Comparison of ENCODE assay signal across 19 mouse cellular contexts in the genomic region with DNA sequence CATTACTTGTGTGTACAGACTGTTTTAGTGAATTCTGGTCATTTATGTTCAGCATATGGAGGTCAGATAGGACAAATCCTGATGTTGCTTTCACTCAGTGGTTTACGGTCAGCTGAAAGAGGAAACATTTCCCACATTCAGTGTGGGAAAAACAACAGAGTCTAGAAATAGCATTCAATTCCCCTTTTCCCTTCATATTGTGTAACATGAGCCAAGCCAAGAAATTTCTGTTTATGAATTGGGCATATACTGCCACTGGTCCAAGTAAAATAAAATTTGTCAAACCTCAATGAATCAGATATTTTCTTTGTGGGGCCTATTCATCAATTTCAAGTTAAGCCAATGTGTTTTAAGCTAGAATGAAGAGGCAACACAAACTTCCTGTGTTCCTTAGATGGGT. TPM values are rescaled to one million over a fixed set of nuclear protein-coding genes. Genes with fewer than 3 reads are reported as not detected.
DNase-seq lines count a peak whose midpoint lies in the region; TF ChIP-seq lines count a peak whose summit lies in the region.
"Had no signal": no experiment of that assay in that cellular context is flagged by ENCODE, and none has a peak within 500 bp of the region (broad histone marks: within the 10 kb centered on the region; RNA-seq: fewer than 3 reads in every experiment).

No protein-coding gene starts in this region.

- intact Hi-C loops in heart, adult 2 months (cut with DNase I): no loop called here
- intact Hi-C loops in heart, postnatal 10 days (cut with DNase I): loop anchor here (2.0 kb wide), 1 partner anchor 38 kb away; a partner anchor contains a TSS

- no peak for DNase-seq in heart, adult 2 months
- DNase-seq in heart, postnatal 10 days: no peak
- DNase-seq in kidney, adult 2 months: no peak
- DNase-seq in kidney, adult 8-10 months: no peak
- DNase-seq in 3134 (ENCODE audit: extremely low read depth, insufficient read length, low spot score): peak; percentile 14
- peak; percentile 93 for DNase-seq in adipocyte (ENCODE audit: low spot score)
- DNase-seq in cerebellum, postnatal 4 days (ENCODE audit: low spot score in 2 of 2): no peak
- DNase-seq: adrenal gland, postnatal 10 days; cerebellum, adult 11-12 months; cerebellum, adult 9-10 months; cerebellum, postnatal 25 days; gastrocnemius, postnatal 10 days; kidney, adult 18-20 months had no signal

- peaks cover 45% of the 10 kb centered on the region for H3K36me3 ChIP-seq in heart, adult 2 months (ENCODE audit: control insufficient read depth, insufficient read depth, low read length)
- H3K36me3 ChIP-seq in kidney, adult 2 months (ENCODE audit: control insufficient read depth, insufficient read depth, low read length): no peaks in the 10 kb centered on the region
- H3K36me3 ChIP-seq: embryonic facial prominence, embryonic 15.5 days; forebrain, embryonic 15.5 days; heart, embryonic 13.5 days; hindbrain, embryonic 13.5 days had no signal

- H3K79me2 ChIP-seq in heart, adult 2 months (replicated peaks; ENCODE audit: control insufficient read depth, insufficient read depth, low read length): no peaks in the 10 kb centered on the region

- no peaks in the 10 kb centered on the region for H3K27me3 ChIP-seq in heart, adult 2 months (ENCODE audit: control insufficient read depth, insufficient read depth, low read length)
- no peaks in the 10 kb centered on the region for H3K27me3 ChIP-seq in kidney, adult 2 months (replicated peaks; ENCODE audit: control insufficient read depth, insufficient read depth, low read length)
- H3K27me3 ChIP-seq: embryonic facial prominence, embryonic 15.5 days; forebrain, embryonic 15.5 days; heart, embryonic 13.5 days; hindbrain, embryonic 13.5 days had no signal

- H3K27ac ChIP-seq in heart, adult 2 months: peak overlapping the region; percentile 87
- H3K27ac ChIP-seq in kidney, adult 2 months (ENCODE audit: insufficient read depth, low read depth, low read length): peak overlapping the region; percentile 23; the same call in 1 of the 2 replicates
- H3K27ac ChIP-seq: embryonic facial prominence, embryonic 15.5 days; forebrain, embryonic 15.5 days; heart, embryonic 13.5 days; hindbrain, embryonic 13.5 days; hindbrain, postnatal 0 days had no signal

- peaks cover 23% of the 10 kb centered on the region for H3K4me1 ChIP-seq in heart, adult 2 months (ENCODE audit: control insufficient read depth, insufficient read depth, low read length)
- H3K4me1 ChIP-seq in kidney, adult 2 months (ENCODE audit: control insufficient read depth, insufficient read depth, low read length): no peaks in the 10 kb centered on the region
- H3K4me1 ChIP-seq: embryonic facial prominence, embryonic 15.5 days; hindbrain, embryonic 13.5 days had no signal

- no peak overlapping the region for H3K9ac ChIP-seq in heart, adult 2 months (ENCODE audit: low read depth, low read length)
- H3K9ac ChIP-seq: embryonic facial prominence, embryonic 15.5 days; forebrain, embryonic 15.5 days; heart, embryonic 13.5 days; hindbrain, embryonic 13.5 days had no signal

- TF ChIP-seq POLR2A in heart, adult 2 months (IDR thresholded peaks at IDR 0.05; ENCODE audit: insufficient read depth, low read depth, low read length): no peak
- TF ChIP-seq POLR2A in kidney, adult 2 months (IDR thresholded peaks at IDR 0.05; ENCODE audit: low read depth, low read length): no peak

- WGBS in heart, adult 2 months: 31% methylated on average over 1 of the region's 1 CpGs
- WGBS in kidney, adult 2 months: 76% methylated on average over 1 of the region's 1 CpGs

- H3K4me3 ChIP-seq in heart, adult 2 months: no peak overlapping the region
- H3K4me3 ChIP-seq in kidney, adult 2 months (ENCODE audit: insufficient read depth, low read depth, low read length): no peak overlapping the region
- H3K4me3 ChIP-seq: embryonic facial prominence, embryonic 15.5 days; erythroblast, embryonic 14.5 days; forebrain, embryonic 15.5 days; heart, embryonic 13.5 days; hindbrain, embryonic 13.5 days had no signal

- no peak for TF ChIP-seq EP300 in heart, adult 2 months (IDR thresholded peaks at IDR 0.05; ENCODE audit: insufficient read depth, low read depth, low read length)

- no peak for TF ChIP-seq CTCF in heart, adult 2 months (IDR thresholded peaks at IDR 0.05)
- no peak for TF ChIP-seq CTCF in kidney, adult 2 months (conservative IDR thresholded peaks at IDR 0.05; ENCODE audit: insufficient read depth, insufficient read length, low read depth, low read length)

RNA-seq across cellular contexts. Expression of a gene that starts 37.8 kb away (rescaled TPM):
- total RNA-seq in heart, adult 2 months (2021): 10 to 100 TPM; 63.6 to 69.3 TPM
- 90.0 and 99.3 TPM in 2 replicates for polyA plus RNA-seq in heart, adult 2 months (2012; rRNA removed)
- total RNA-seq in heart, postnatal 10 days (2021): 10 to 100 TPM; 83.8 to 94.1 TPM
- polyA plus RNA-seq in kidney, adult 2 months (2012; rRNA removed): 54.5 and 72.9 TPM in 2 replicates

Comparison
In these comparisons a context has a peak if more than half of its experiments do, and no peak if none do; other contexts are left out.
1. DNase-seq: peak in 3134 (single experiment) and adipocyte (single experiment); none in heart, adult 2 months (0 of 2), heart, postnatal 10 days (0 of 2), kidney, adult 2 months (single experiment), kidney, adult 8-10 months (0 of 2) and cerebellum, postnatal 4 days (0 of 2).